Mouse (Mus musculus) olfactory bulb, adult 2 months (tissue): ENCODE results near the gene Rnf41.

Experiments
- CTCF ChIP-seq: fragments of 200-500 bp; IDR thresholded peaks from 2 replicates; pipeline ENCODE4 v1.5.1; 2012; ENCODE audit warnings: low read depth, mild to moderate bottlenecking, low read length, moderate library complexity; ENCODE audit not compliant: insufficient read depth
- POLR2A ChIP-seq: fragments of 200-500 bp; IDR thresholded peaks from 2 replicates; pipeline ENCODE4 v1.6.1; 2012; ENCODE audit warnings: mild to moderate bottlenecking, low read depth, low read length, moderate library complexity; ENCODE audit not compliant: insufficient read depth

DNA sequence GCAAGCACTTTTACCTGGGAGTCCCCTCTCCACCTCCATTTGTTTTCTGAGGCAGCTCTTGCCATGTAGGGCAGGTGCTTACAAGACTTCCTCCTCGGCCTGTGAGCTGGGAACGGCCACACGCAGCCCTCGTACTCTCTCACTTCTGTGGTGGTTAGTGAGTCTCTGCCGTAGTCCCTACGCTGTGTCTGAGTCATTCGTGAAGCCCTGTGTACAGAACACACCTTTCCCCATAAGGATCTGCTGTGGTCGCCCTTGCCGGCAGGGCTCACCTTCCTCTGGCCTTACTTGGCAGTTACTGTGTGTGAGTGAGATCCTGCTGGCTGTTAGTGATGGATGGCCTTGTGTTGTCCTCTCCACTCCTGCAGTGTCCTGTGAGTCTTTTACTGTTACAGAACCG lies 23.2 kb downstream of the Rnf41 start:
- TF ChIP-seq CTCF: no peak
- TF ChIP-seq POLR2A: no peak
